Mouse (Mus musculus): ENCODE measurements around the gene Rgl2. TPM values are rescaled to one million over a fixed set of nuclear protein-coding genes. Genes with fewer than 3 reads are reported as not detected.
"Not testable (repeated sequence)": the region's sequence is repeated elsewhere in the genome, so short reads cannot be mapped to it uniquely, and the experiment has no call there.

Rgl2 gene
- total RNA-seq, 2 experiments from 2014 or later = 67.1 to 68.4 TPM

DNA sequence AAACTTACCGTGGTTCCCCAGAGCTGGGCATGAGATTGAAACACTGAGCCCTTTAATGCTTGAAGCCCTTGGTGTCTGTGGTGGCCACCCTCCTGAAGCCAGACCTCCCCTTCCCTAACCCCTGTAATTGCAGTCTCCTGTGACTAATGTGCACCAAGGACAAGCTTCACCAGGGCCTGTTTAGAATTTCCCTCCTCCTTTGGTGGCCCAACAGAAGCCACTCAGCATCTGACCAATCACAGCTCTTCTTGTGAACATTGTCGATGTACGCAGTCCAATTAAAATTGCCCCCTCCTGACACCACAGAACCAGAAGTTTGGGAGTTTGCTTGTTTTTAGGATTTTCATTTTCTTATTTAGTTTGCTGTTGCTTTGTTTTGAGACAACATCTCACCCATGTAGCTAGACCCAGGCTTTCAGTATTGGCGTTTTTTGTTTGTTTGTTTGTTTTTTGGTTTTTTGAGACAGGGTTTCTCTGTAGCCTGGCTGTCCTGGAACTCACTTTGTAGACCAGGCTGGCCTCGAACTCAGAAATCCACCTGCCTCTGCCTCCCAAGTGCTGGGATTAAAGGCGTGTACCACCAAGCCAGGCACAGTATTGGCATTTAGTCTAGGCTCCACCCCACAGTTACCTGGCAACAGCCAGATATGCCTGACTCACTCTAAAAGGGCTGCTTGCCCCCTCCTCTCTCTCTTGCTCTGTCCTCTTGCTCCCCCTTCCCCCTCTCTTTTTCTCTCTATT is 25.3 kb upstream of the Rgl2 start:
- DNase-seq (ENCODE audit: extremely low spot score in 1 of 2, low spot score in 2 of 2); intact Hi-C loops (cut with DNase I): not testable (repeated sequence)

DNA sequence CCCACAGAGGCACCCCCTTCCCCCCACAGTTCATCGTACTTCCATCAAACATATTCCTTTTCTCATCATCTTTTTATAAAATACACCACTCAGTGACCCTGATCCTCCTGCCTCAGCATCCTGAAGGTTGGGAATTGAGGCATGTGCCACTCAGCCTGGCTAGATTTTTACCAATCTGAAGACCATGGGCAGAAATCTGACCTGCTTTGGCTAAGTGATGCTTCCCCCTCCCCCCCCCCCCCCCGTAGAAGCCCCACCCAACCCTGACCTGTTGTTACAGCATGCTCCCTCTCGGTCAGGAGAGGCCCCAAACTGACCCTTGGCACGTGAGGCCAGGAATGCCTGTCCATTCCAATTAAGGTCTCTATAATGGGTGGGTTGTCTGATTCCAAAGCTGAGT is 24.5 kb upstream of the Rgl2 start, which contains the start of gene Platr17:
Gene Platr17, plus strand, starts transcription at position 301 of the 400 bp plus-strand sequence.
- DNase-seq (ENCODE audit: extremely low spot score in 1 of 2, low spot score in 2 of 2); intact Hi-C loops (cut with DNase I): not testable (repeated sequence)

DNA sequence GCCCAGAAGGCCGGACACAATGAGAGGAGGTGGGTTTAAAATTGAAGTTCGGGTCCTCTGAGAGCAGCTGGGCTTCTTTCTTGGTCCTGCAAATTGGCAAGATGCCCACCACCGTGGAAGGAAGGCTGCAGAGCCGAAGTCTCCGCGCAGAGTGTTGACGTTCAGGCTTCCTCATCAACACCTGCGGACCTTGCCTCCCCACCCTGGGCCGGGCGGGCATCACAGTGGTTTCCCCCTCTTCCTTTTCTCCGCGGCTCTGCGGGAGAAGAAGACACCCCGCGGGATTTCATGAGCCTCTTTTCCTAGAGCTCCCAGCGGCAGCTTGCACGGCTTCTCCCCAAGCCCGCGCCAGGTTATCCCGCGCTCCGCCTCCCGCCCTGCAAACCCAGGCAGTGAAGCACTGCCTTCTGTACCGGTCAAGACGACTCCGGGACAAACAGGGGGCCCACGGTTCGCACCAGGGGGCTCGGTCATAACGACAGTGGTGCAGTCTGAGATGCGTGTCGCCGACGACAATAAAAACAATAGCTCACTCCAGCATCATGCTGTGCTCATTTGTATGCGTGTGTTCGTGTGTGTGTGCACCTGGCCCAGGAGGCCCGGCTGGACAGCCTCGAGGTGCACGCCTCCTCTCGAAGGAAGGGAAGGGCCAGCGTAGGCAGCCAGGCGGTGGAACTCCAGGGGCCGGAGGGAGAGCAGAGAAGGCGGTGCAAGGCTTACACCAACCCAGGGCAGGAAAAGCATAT is 20.8 kb upstream of the Rgl2 start:
- intact Hi-C loops (cut with DNase I) = no loop called here
- DNase-seq (ENCODE audit: extremely low spot score in 1 of 2, low spot score in 2 of 2) = peak; percentile 56 to 86

DNA sequence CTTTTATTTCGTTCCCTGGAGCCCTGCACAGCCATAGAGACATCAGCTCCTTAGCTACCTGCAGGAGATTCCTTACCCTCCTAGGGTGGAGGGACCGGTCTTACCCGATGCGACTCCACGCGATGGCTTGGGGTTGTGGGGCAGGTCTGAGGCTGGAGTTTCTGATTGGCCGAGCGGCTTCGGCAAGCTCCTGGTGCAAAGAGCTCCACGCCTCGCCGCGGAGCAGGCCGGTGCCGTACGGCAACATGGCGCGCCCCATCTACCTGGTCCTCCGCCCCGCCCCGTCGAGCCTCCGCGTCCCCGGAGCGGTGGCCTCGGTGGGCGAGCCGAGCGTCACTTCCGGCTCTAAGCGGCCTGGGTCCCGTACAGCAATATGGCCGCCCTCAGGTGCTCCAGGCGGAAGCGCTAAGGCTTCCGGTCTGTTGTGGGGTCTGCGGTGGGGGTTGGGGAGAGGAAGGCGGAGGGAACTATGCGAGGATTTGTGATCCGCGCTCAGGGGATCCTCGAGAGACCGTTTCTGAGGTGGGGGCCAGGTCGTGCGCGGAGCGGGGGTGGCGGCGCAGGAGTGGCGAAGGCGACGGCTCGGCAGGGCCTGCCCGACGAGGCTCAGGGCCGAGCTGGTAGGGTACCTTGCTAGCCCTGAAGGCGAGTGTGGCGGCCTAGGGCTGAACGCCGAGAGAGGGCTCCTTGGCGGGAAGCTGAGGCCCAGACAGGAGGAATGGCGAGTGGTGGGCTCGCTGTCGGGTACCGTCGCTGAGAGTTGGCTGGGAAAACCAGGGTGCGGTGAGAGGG is 20.1 kb upstream of the Rgl2 start, which contains the start of gene Daxx:
Gene Daxx, plus strand, starts transcription at position 338 of the 792 bp plus-strand sequence.
- peak; percentile 97 to 99 for DNase-seq (ENCODE audit: extremely low spot score in 1 of 2, low spot score in 2 of 2)
- intact Hi-C loops (cut with DNase I) = no loop called here

DNA sequence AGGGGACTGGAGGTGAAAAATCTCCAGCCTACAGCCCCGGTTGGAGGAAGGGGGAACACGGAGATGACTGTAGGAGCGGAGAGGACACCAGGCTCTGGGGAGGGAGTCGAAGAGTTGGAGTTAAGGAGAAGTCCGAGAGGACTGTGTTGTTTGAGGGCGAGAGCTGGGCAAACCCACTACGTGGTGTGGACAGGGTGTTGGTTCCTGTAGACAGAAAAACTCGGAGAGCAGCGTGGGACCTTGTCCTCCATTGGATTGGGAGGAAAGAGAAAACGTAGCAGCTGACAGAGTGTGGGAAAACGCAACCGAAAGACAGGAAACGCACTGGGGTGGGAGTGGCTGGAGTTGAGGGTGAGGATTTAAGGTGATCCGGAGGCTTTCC is 19.5 kb upstream of the Rgl2 start:
- peak in 1 of 2 experiments; percentile 56 for DNase-seq (ENCODE audit: extremely low spot score in 1 of 2, low spot score in 2 of 2)
- intact Hi-C loops (cut with DNase I) = no loop called here

DNA sequence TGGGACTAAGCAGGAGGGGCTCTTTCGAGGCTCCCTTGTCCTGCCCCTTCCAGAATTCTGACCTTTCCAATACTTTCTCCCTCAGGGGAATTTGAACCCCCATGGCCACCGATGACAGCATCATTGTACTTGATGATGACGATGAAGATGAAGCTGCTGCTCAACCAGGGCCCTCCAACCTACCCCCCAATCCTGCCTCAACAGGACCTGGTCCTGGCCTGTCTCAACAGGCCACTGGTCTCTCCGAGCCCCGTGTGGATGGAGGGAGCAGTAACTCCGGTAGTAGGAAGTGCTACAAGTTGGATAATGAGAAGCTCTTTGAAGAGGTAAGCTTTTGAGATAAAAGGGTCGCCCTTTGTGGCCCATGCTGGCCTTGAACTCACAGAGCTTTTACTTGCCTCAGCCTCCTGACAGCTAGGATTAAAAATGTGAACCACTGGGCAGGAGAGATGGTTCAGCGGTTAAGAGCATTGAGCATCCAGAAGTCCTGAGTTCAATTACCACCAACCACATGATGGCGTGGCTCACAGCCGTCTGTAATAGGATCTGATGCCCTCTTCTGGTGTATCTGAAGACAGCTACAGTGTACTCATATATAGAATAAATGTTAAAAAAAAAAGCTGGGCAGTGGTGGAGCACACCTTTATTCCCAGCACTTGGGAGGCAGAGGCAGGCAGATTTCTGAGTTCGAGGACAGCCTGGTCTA is 18.8 kb upstream of the Rgl2 start:
- intact Hi-C loops (cut with DNase I) = no loop called here
- no peak for DNase-seq (ENCODE audit: extremely low spot score in 1 of 2, low spot score in 2 of 2)

DNA sequence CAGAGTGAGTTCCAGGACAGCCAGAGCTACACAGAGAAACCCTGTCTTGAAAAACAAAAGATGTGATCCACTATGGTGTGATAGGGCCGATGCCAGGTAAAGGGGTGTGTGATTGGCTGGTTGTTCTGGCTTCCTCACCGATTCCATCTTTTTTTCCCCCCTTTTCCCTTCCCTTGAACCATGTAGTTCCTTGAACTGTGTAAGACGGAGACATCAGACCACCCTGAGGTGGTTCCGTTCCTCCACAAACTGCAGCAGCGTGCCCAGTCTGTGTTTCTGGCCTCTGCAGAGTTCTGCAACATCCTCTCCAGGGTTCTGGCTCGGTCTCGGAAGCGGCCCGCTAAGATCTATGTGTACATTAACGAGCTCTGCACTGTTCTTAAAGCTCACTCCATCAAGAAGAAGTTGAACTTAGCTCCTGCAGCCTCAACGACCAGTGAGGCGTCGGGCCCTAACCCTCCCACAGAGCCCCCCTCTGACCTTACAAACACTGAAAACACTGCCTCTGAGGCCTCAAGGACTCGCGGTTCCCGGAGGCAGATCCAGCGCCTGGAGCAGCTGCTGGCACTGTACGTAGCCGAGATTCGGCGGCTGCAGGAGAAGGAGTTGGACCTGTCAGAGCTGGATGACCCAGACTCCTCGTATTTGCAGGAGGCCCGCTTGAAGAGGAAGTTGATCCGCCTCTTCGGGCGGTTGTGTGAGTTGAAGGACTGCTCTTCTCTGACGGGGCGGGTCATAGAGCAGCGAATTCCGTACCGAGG is 18.1 kb upstream of the Rgl2 start:
- DNase-seq (ENCODE audit: extremely low spot score in 1 of 2, low spot score in 2 of 2) = peak in 1 of 2 experiments; percentile 32
- intact Hi-C loops (cut with DNase I) = no loop called here

DNA sequence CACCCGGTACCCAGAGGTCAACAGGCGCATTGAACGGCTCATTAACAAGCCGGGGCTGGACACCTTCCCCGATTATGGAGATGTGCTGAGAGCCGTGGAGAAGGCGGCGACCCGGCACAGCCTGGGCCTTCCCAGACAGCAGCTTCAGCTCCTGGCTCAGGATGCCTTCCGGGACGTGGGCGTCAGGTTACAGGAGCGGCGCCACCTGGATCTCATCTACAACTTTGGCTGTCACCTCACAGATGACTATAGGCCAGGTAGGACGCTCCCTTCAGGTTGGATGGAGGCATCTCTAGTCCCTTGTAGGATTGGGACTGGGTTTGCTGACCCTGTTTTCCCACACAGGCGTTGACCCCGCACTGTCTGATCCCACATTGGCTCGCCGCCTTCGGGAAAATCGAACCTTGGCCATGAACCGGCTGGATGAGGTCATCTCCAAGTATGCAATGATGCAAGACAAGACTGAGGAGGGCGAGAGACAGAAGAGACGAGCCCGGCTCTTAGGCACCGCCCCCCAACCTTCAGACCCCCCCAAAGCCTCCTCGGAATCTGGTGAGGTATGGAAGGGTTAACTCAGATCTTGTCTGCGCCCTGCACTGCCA is 17.4 kb upstream of the Rgl2 start:
- intact Hi-C loops (cut with DNase I) = no loop called here
- DNase-seq (ENCODE audit: extremely low spot score in 1 of 2, low spot score in 2 of 2) = peak in 1 of 2 experiments; percentile 45

DNA sequence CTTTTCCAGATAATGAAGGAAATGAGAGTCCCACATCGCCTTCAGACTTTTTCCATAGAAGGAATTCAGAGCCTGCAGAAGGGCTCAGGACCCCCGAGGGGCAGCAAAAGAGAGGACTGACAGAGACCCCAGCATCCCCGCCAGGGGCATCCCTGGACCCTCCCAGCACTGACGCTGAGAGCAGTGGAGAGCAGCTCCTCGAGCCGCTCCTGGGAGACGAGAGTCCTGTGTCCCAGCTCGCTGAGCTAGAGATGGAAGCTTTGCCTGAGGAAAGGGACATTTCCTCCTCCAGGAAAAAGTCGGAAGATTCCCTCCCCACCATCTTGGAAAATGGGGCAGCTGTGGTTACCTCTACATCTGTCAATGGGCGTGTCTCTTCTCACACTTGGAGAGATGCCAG is 16.1 kb upstream of the Rgl2 start:
- DNase-seq (ENCODE audit: extremely low spot score in 1 of 2, low spot score in 2 of 2) = no peak
- intact Hi-C loops (cut with DNase I) = no loop called here

DNA sequence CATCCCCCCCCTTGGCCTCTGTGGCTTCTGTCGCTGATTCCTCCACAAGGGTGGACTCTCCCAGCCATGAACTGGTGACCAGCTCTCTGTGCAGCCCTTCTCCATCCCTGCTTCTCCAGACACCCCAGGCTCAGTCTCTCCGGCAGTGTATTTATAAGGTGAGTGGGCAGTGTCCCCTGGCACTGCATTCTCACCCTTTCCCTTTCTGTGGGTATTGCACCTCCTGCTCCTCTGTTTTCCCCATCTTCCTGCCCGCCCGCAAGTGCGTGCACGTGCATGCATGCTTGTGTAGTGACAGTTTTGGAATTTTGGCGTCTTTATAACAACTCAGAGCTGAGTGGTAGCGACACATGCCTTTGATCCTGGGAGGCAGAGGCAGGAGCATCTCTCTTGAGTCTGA is 15.4 kb upstream of the Rgl2 start:
- no peak for DNase-seq (ENCODE audit: extremely low spot score in 1 of 2, low spot score in 2 of 2)
- intact Hi-C loops (cut with DNase I) = no loop called here

DNA sequence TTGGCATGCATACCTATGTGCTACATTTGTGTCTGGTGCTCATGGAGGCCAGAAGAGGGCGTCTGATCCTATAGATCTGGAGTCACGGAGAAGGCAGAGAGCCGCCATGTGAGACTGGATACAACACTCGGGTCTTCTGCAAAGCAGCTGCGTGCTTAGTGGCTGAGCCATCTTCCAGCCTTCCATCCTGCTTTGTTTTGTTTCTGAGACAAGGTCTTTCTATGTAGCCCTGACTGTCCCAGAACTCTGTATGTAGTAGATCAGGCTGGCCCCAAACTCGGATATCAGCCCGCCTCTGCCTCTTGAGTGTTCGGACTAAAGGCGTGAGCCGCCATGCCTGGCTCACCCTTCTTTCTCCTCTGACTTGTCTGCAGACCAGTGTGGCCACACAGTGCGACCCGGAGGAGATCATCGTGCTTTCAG is 14.4 kb upstream of the Rgl2 start:
- no peak for DNase-seq (ENCODE audit: extremely low spot score in 1 of 2, low spot score in 2 of 2)

DNA sequence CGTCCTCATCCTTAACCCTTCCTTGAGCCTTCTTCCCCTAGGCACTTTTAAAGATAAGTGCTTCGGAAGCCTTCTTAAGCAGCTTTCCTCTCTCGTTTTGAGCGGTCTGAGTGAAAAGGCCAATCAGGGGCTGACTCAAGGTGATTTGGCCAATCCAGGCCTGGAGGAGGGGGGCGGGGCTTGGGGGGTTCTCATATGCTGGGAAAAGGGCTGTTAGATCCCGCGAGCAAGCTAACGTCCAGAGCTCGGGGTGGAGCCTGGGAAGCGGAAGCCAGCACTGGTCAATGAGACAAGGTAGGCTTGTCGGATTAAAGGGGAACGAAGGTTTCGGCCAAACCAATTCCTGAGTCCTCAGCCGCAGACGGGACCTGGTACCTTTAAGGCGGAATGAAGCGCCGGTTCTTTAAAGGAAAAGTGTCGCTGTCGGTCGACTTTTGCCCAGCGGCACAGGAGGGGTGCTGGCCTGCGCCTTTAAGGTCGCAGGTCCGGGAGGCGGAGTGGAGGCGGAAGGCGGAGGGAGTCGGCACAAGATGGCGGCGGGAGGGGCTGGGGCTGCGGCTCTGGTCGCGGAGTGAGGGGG is 13.6 kb upstream of the Rgl2 start, which contains the start of the genes Tapbp and Zbtb22:
Gene Tapbp, plus strand, starts transcription at position 229 of the 580 bp plus-strand sequence.
Gene Zbtb22, plus strand, starts transcription at position 234 of the 580 bp plus-strand sequence.
- intact Hi-C loops (cut with DNase I) = no loop called here

More for the DNA sequence above, 14.4 kb upstream of the Rgl2 start:
- intact Hi-C loops (cut with DNase I) = no loop called here

DNA sequence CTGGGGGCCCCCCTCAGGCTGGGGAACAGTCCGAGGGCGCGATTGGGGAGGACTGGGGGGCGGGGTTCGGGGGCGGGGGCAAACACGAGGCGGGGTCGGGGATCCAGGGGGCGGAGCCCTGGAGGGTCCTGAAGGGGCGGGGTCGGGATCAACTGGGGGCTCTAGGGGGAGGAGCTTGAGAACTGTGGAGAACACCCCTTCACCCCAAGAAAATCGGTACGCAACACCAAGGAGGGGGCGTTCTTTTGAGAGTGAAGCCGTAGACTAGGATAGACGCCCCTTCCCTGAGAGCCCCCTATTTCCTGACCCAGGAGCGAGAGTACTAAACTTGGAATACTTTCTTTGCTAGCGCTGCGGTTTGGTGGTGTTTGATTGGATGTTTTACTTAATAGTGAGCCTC is 13.0 kb upstream of the Rgl2 start:
- DNase-seq (ENCODE audit: extremely low spot score in 1 of 2, low spot score in 2 of 2) = no peak
- intact Hi-C loops (cut with DNase I) = no loop called here

More for the DNA sequence above, 13.6 kb upstream of the Rgl2 start, which contains the start of the genes Tapbp and Zbtb22:
- peak; percentile 96 to 98 for DNase-seq (ENCODE audit: extremely low spot score in 1 of 2, low spot score in 2 of 2)

DNA sequence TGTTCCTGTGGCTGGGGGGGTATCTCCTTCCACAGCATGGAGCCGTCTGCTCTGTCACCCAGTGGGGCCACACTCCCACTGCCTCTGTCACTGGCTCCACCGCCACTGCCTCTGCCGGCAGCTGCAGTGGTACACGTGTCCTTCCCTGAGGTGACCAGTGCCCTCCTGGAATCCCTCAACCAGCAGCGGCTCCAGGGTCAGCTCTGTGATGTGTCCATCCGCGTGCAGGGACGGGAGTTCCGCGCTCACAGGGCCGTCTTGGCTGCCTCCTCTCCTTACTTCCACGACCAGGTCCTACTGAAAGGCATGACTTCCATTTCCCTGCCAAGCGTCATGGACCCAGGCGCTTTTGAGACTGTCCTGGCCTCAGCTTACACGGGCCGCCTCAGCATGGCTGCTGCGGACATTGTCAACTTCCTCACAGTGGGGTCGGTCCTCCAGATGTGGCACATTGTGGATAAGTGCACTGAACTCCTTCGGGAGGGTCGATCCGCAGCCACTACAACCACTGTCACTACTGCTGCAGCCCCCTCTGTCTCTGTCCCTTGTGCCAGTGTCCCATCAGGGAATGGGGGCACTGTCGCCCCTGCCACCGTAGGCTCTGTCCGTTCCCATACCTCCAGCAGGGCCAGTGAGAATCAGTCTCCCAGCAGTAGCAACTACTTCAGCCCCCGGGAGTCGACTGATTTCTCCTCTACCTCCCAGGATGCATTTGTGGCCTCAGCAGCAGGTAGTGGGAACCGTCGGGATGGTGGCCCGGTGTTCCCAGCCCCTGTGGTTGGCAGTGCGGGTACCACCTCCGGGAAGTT is 12.3 kb upstream of the Rgl2 start:
- intact Hi-C loops (cut with DNase I) = no loop called here
- DNase-seq (ENCODE audit: extremely low spot score in 1 of 2, low spot score in 2 of 2) = no peak

DNA sequence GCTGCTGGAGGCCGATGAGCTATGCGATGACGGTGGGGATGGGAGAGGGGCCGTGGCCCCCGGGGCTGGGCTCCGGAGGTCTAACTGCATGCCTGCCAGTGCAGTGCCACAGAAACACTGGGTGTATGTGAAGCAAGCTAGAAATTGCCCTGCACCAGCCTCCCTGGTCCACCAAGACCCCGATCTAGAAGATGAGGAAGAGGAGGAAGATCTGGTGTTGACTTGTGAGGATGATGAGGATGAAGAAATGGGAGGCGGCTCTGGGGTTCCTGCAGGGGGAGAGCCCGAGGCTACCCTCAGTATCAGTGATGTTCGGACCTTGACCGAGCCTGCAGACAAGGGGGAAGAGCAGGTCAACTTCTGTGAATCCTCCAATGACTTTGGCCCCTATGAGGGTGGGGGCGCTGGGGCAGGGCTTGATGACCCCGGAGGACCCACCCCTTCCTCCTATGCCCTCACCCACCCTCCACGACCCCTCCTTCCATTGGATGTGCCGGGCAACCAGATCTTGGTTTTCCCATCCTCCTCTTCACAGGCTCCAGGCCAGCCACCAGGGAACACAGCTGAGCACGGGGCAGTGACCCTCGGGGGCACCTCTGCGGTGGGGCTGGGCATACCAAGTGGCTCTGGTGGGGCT is 11.6 kb upstream of the Rgl2 start:
- intact Hi-C loops (cut with DNase I) = no loop called here
- DNase-seq (ENCODE audit: extremely low spot score in 1 of 2, low spot score in 2 of 2) = no peak
